Mouse (Mus musculus) cerebellum, adult 2 months (tissue): ENCODE data around the gene Slc25a25.

Source experiments
- CTCF ChIP-seq: fragments of 200-500 bp; IDR thresholded peaks from 2 replicates; pipeline ENCODE4 v1.5.1; 2011; ENCODE audit warnings: low read depth, mild to moderate bottlenecking, control low read depth, low read length, moderate library complexity, borderline replicate concordance; ENCODE audit not compliant: insufficient read depth
- POLR2A ChIP-seq: fragments of 200-500 bp; IDR thresholded peaks from 2 replicates; pipeline ENCODE4 v1.6.1; 2011; ENCODE audit warnings: low read length, control low read depth, borderline replicate concordance; ENCODE audit not compliant: insufficient read depth

- no peak for TF ChIP-seq CTCF
- no peak for TF ChIP-seq POLR2A
These were observed 75.8 kb downstream of the Slc25a25 start for GRCm38 (mm10) chr2:32375317-32375940.
